In genomic region chr17:4425342-4425741, GRCm38 (mm10) we compare ENCODE assay signal across 22 mouse cellular contexts.
DNase-seq lines count a peak whose midpoint lies in the region; ATAC-seq and TF ChIP-seq lines count a peak whose summit lies in the region.
"Had no signal": no experiment of that assay in that cellular context is flagged by ENCODE, and none has a peak within 500 bp of the region (broad histone marks: within the 10 kb centered on the region; RNA-seq: fewer than 3 reads in every experiment).

No protein-coding gene starts in this region.

- H3K4me2 ChIP-seq in lung, embryonic 16.5 days (ENCODE audit: low read depth, low read length), result no peak overlapping the region
- H3K4me2 ChIP-seq: embryonic facial prominence, embryonic 15.5 days; hindbrain, embryonic 15.5 days; liver, embryonic 15.5 days had no signal

- no peaks in the 10 kb centered on the region for H3K36me3 ChIP-seq in lung, embryonic 16.5 days (ENCODE audit: control insufficient read depth, insufficient read depth, low read length)
- H3K36me3 ChIP-seq: embryonic facial prominence, embryonic 15.5 days; forebrain, embryonic 10.5 days; G1E; hindbrain, embryonic 15.5 days; limb, embryonic 10.5 days; liver, embryonic 15.5 days had no signal

- TF ChIP-seq POLR2A in lung, adult 2 months (IDR thresholded peaks at IDR 0.05; ENCODE audit: borderline replicate concordance, extremely low read depth, low read depth, low read length), result no peak

- peak; percentile 33 to 61 for DNase-seq in cerebellum, postnatal 10 days
- no peak for DNase-seq in cerebellum, adult 9-11 months
- DNase-seq in kidney, postnatal 14 days, result peak; percentile 5
- DNase-seq in kidney, adult 11 months, result no peak
- DNase-seq in lung, adult 2 months, result no peak
- peak; percentile 20 for DNase-seq in lung, postnatal 36 days
- no peak for DNase-seq in embryo, embryonic 10 days (ENCODE audit: low spot score)
- DNase-seq: cerebellum, adult 9-10 months; gastrocnemius, adult 2 months; heart, adult 18-20 months; heart, postnatal 36 days; right cerebral cortex, postnatal 25 days had no signal

- peak; percentile 51; the same call in 1 of the 2 replicates for ATAC-seq in lung, embryonic 16.5 days (ENCODE audit: low read depth)
- ATAC-seq: intestine, postnatal 0 days had no signal

- no peaks in the 10 kb centered on the region for H3K27me3 ChIP-seq in lung, embryonic 16.5 days (ENCODE audit: control insufficient read depth, insufficient read depth, low read depth, low read length)
- H3K27me3 ChIP-seq: embryonic facial prominence, embryonic 15.5 days; hindbrain, embryonic 15.5 days; liver, embryonic 15.5 days had no signal

- no peak overlapping the region for H3K9ac ChIP-seq in lung, embryonic 16.5 days (ENCODE audit: low read length)
- H3K9ac ChIP-seq: embryonic facial prominence, embryonic 15.5 days; hindbrain, embryonic 15.5 days; liver, embryonic 15.5 days had no signal

- no peaks in the 10 kb centered on the region for H3K4me1 ChIP-seq in lung, embryonic 16.5 days (replicated peaks; ENCODE audit: control insufficient read depth, insufficient read depth, low read length)
- no peaks in the 10 kb centered on the region for H3K4me1 ChIP-seq in lung, adult 2 months (ENCODE audit: control insufficient read depth, insufficient read depth, low read length)
- H3K4me1 ChIP-seq: embryonic facial prominence, embryonic 15.5 days; forebrain, embryonic 10.5 days; hindbrain, embryonic 15.5 days; liver, embryonic 15.5 days had no signal

- H3K9me3 ChIP-seq in lung, embryonic 16.5 days (ENCODE audit: control insufficient read depth, low read length), result no peaks in the 10 kb centered on the region
- H3K9me3 ChIP-seq: embryonic facial prominence, embryonic 15.5 days; forebrain, embryonic 10.5 days; G1E; hindbrain, embryonic 15.5 days; limb, embryonic 10.5 days; liver, embryonic 15.5 days had no signal

- WGBS in lung, embryonic 16.5 days, result 36% methylated on average over 2 of the region's 2 CpGs
- WGBS in lung, adult 2 months, result 53% methylated on average over 2 of the region's 2 CpGs

- H3K4me3 ChIP-seq in lung, embryonic 16.5 days (ENCODE audit: low read length), result no peak overlapping the region
- H3K4me3 ChIP-seq in lung, adult 2 months (replicated peaks; ENCODE audit: extremely low read depth, low read depth, low read length), result no peak overlapping the region
- H3K4me3 ChIP-seq: embryonic facial prominence, embryonic 15.5 days; forebrain, embryonic 10.5 days; gastrocnemius, adult 2 months; hindbrain, embryonic 15.5 days; left cerebral cortex, adult 2 months; limb, embryonic 10.5 days; liver, embryonic 15.5 days had no signal

- TF ChIP-seq CTCF in lung, adult 2 months (IDR thresholded peaks at IDR 0.05; ENCODE audit: insufficient read depth, low read length), result no peak

- H3K27ac ChIP-seq in lung, embryonic 16.5 days (ENCODE audit: low read length), result no peak overlapping the region
- H3K27ac ChIP-seq: embryonic facial prominence, embryonic 15.5 days; forebrain, embryonic 10.5 days; gastrocnemius, adult 2 months; hindbrain, embryonic 15.5 days; left cerebral cortex, adult 2 months; limb, embryonic 10.5 days; liver, embryonic 15.5 days; stomach, postnatal 0 days had no signal

Comparison
In these comparisons a context has a peak if more than half of its experiments do, and no peak if none do; other contexts are left out.
1. DNase-seq: peak in cerebellum, postnatal 10 days (2 of 2), kidney, postnatal 14 days (single experiment) and lung, postnatal 36 days (single experiment); none in cerebellum, adult 9-11 months (single experiment), kidney, adult 11 months (single experiment), lung, adult 2 months (single experiment) and embryo, embryonic 10 days (single experiment).